Mouse (Mus musculus) erythroid progenitor cell, adult 5-6 weeks (primary cell): ENCODE measurements around the gene Fuz. TPM values are rescaled to one million over a fixed set of nuclear protein-coding genes. Genes with fewer than 3 reads are reported as not detected.
"Not testable (repeated sequence)": the region's sequence is repeated elsewhere in the genome, so short reads cannot be mapped to it uniquely, and the experiment has no call there.

ENCODE experiments used
- ATAC-seq: replicated peaks from 2 replicates; pipeline ENCODE4 v1.8.0; 2016; ENCODE audit warnings: moderate number of reproducible peaks, mild to moderate bottlenecking, moderate TSS enrichment, inconsistent platforms; ENCODE audit not compliant: poor library complexity, low FRiP score, severe bottlenecking
- total RNA-seq, 2 experiments: library from RNA; stranded (forward) in 1 of 2; stranded (reverse) in 1 of 2; fragments of 150-400 nt in 1 of 2; fragments of 186-747, 209-891 nt in 1 of 2; gene quantifications; 2 replicates each; pipeline versions ENCODE4 v1.2.3 to v1.2.4; 2015 to 2017; ENCODE audit warnings: low replicate concordance in 2 of 2

Fuz gene
- total RNA-seq, 2 experiments from 2014 or later = 2.5 to 6.7 TPM

- no peak for ATAC-seq
Observed at GRCm38 (mm10) chr7:44859896-44860295, 36.0 kb upstream of the Fuz start.

- peak; percentile 41; the same call in 1 of the 2 replicates for ATAC-seq
Observed at GRCm38 (mm10) chr7:44860576-44861428, 35.1 kb upstream of the Fuz start.

- no peak for ATAC-seq
Observed at GRCm38 (mm10) chr7:44861429-44861816, 34.5 kb upstream of the Fuz start.

- ATAC-seq = no peak
Observed at GRCm38 (mm10) chr7:44862434-44862833, 33.4 kb upstream of the Fuz start.

- ATAC-seq = no peak
Observed at GRCm38 (mm10) chr7:44863210-44863609, 32.7 kb upstream of the Fuz start.

GRCm38 (mm10) chr7:44863982-44864494 is 31.8 kb upstream of the Fuz start:
- no peak for ATAC-seq

- ATAC-seq = no peak
Observed at GRCm38 (mm10) chr7:44864595-44865542, 31.0 kb upstream of the Fuz start.

GRCm38 (mm10) chr7:44866276-44867009 is 29.4 kb upstream of the Fuz start:
- ATAC-seq = no peak

GRCm38 (mm10) chr7:44867010-44867702 is 28.7 kb upstream of the Fuz start:
- ATAC-seq = no peak

GRCm38 (mm10) chr7:44867802-44868201 is 28.1 kb upstream of the Fuz start:
- no peak for ATAC-seq

- ATAC-seq = no peak
Observed at GRCm38 (mm10) chr7:44868465-44868864, 27.4 kb upstream of the Fuz start.

- ATAC-seq = no peak
Observed at GRCm38 (mm10) chr7:44868919-44869696, 26.8 kb upstream of the Fuz start.

GRCm38 (mm10) chr7:44869697-44870528 is 26.0 kb upstream of the Fuz start, which contains the start of gene Ptov1:
Gene Ptov1, minus strand, starts transcription at chr7:44869788.
- peak; percentile 73 for ATAC-seq

GRCm38 (mm10) chr7:44870614-44871013 is 25.3 kb upstream of the Fuz start:
- ATAC-seq = no peak

- ATAC-seq = no peak
Observed at GRCm38 (mm10) chr7:44871181-44871580, 24.7 kb upstream of the Fuz start.

- not testable (repeated sequence) for ATAC-seq
Observed at GRCm38 (mm10) chr7:44871774-44872173, 24.1 kb upstream of the Fuz start.

GRCm38 (mm10) chr7:44877833-44878232 is 18.0 kb upstream of the Fuz start:
- ATAC-seq = no peak
